Mouse (Mus musculus): Measurements from ENCODE around the gene Fam71e1. TPM values are rescaled to one million over a fixed set of nuclear protein-coding genes. Genes with fewer than 3 reads are reported as not detected.

The Fam71e1 gene
- polyA plus RNA-seq (2021) = 6.9 TPM

- in situ Hi-C loops (cut with MboI; ENCODE audit: low pct_unique_long_range_greater_than_20kb) = no loop called here
- ChIA-PET POLR2A (interaction anchor here (0.6 kb wide), 1 partner anchor 1523 kb away, joined by 3 read pairs; no protein-coding TSS in a partner anchor), CTCF (interaction anchor here (1.0 to 4.0 kb wide), 3 partner anchors 11 to 52 kb away, joined by 3 to 15 read pairs (median 7); partner anchors contain the start of gene Pold1)
- peak; percentile 93 for DNase-seq (ENCODE audit: low read depth, low spot score)
- no peak for TF ChIP-seq CTCF (IDR thresholded peaks at IDR 0.05)
- peak; percentile 91 for ATAC-seq
- H3K27me3 ChIP-seq = no peaks in the 10 kb centered on the region
Observed at GRCm38 (mm10) chr7:44495992-44496770, at the start of gene Fam71e1, which contains the start of gene Emc10. Fam71e1 (plus strand) TSS chr7:44496581. Emc10 (minus strand) TSS chr7:44496529.

DNA sequence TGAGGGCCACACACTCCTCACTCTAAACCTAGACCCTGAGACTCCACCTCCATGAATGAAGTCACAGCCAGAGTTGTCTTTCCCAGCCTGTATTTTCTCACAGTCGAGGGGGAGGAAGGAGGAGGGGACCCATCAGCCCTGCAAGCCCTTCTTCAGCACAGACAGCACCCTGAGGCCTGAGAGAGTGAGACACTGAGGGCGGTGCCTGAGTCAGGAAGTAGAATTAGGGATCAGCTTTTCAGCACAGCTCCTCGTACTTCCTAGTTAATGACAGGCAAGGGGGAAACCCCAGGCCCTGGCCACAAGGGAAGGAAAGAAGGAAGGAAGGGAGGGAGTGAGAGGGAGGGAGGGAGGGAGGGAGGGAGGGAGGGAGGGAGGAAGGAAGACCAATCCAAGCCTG, 43.1 kb upstream of the Fam71e1 start:
- peaks cover 29% of the 10 kb centered on the region for H3K27me3 ChIP-seq
- in situ Hi-C loops (cut with MboI; ENCODE audit: low pct_unique_long_range_greater_than_20kb) = no loop called here
- no peak for TF ChIP-seq CTCF (IDR thresholded peaks at IDR 0.05)
- peak; percentile 42 for ATAC-seq
- ChIA-PET POLR2A (no interaction called here), CTCF (no interaction called here)
- DNase-seq (ENCODE audit: low read depth, low spot score) = no peak

- H3K27me3 ChIP-seq = peaks cover 34% of the 10 kb centered on the region
- no peak for TF ChIP-seq CTCF (IDR thresholded peaks at IDR 0.05)
- CTCF ChIA-PET = no interaction called here
- POLR2A ChIA-PET = no interaction called here
- ATAC-seq = no peak
- in situ Hi-C loops (cut with MboI; ENCODE audit: low pct_unique_long_range_greater_than_20kb) = no loop called here
- no peak for DNase-seq (ENCODE audit: low read depth, low spot score)
Observed at GRCm38 (mm10) chr7:44456302-44456701, 40.1 kb upstream of the Fam71e1 start.

- no peak for TF ChIP-seq CTCF (IDR thresholded peaks at IDR 0.05)
- no peak for DNase-seq (ENCODE audit: low read depth, low spot score)
- H3K27me3 ChIP-seq = peaks cover 57% of the 10 kb centered on the region
- ChIA-PET POLR2A (no interaction called here), CTCF (no interaction called here)
- in situ Hi-C loops (cut with MboI; ENCODE audit: low pct_unique_long_range_greater_than_20kb) = no loop called here
- no peak for ATAC-seq
Observed at GRCm38 (mm10) chr7:44460067-44460466, 36.3 kb upstream of the Fam71e1 start.

GRCm38 (mm10) chr7:44460767-44461502, 35.4 kb upstream of the Fam71e1 start:
- ATAC-seq (no peak), DNase-seq (ENCODE audit: low read depth, low spot score) (no peak)
- no peak for TF ChIP-seq CTCF (IDR thresholded peaks at IDR 0.05)
- POLR2A ChIA-PET = no interaction called here
- CTCF ChIA-PET = no interaction called here
- H3K27me3 ChIP-seq = peaks cover 57% of the 10 kb centered on the region
- in situ Hi-C loops (cut with MboI; ENCODE audit: low pct_unique_long_range_greater_than_20kb) = no loop called here

DNA sequence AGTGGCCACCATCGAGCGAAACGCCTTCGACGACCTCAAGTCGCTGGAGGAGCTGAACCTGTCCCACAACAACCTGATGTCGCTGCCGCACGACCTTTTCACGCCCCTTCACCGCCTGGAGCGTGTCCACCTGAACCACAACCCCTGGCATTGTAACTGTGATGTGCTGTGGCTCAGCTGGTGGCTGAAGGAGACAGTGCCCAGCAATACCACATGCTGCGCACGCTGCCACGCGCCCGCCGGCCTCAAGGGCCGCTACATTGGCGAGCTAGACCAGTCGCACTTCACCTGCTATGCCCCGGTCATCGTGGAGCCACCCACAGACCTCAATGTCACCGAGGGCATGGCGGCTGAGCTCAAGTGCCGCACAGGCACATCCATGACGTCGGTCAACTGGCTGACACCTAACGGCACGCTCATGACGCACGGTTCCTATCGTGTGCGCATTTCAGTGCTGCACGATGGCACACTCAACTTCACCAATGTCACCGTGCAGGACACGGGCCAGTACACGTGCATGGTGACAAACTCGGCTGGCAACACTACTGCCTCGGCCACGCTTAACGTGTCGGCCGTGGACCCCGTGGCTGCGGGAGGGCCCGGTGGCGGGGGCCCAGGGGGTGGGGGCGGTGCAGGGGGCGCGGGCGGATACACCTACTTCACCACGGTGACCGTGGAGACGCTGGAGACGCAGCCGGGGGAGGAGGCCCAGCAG, 34.7 kb upstream of the Fam71e1 start:
- POLR2A ChIA-PET = no interaction called here
- ATAC-seq = no peak
- peaks cover 56% of the 10 kb centered on the region for H3K27me3 ChIP-seq
- CTCF ChIA-PET = no interaction called here
- no peak for DNase-seq (ENCODE audit: low read depth, low spot score)
- TF ChIP-seq CTCF (IDR thresholded peaks at IDR 0.05) = no peak
- in situ Hi-C loops (cut with MboI; ENCODE audit: low pct_unique_long_range_greater_than_20kb) = no loop called here

DNA sequence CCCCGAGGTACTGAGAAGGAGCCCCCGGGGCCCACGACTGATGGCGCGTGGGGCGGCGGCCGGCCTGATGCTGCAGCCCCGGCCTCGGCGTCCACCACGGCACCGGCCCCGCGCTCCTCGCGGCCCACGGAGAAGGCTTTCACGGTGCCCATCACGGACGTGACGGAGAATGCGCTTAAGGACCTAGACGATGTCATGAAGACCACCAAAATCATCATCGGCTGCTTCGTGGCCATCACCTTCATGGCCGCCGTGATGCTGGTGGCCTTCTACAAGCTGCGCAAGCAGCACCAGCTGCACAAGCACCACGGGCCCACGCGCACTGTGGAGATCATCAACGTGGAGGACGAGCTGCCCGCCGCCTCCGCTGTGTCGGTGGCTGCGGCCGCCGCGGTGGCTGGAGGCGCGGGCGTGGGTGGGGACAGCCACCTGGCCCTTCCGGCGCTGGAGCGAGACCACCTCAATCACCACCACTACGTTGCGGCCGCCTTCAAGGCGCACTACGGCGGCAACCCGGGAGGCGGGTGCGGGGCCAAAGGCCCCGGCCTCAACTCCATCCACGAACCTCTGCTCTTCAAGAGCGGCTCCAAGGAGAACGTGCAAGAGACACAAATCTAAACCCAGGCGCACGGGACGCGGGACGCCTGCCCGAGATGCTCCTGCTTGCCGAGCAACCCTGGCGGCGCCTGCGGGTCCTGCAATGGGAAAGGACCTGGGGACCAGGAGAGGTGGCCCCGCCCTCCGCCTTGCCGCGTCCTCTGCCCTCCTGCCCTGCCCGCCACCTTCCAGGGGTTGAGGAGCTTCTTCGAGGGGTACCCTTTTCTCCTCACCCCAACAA, 33.9 kb upstream of the Fam71e1 start:
- TF ChIP-seq CTCF (IDR thresholded peaks at IDR 0.05) = no peak
- peaks cover 54% of the 10 kb centered on the region for H3K27me3 ChIP-seq
- in situ Hi-C loops (cut with MboI; ENCODE audit: low pct_unique_long_range_greater_than_20kb) = no loop called here
- DNase-seq (ENCODE audit: low read depth, low spot score) (no peak), ATAC-seq (peak; percentile 45)
- ChIA-PET CTCF (no interaction called here), POLR2A (no interaction called here)

GRCm38 (mm10) chr7:44463056-44463425, 33.3 kb upstream of the Fam71e1 start:
- ATAC-seq = no peak
- no peak for DNase-seq (ENCODE audit: low read depth, low spot score)
- POLR2A ChIA-PET = no interaction called here
- CTCF ChIA-PET = no interaction called here
- TF ChIP-seq CTCF (IDR thresholded peaks at IDR 0.05) = no peak
- peaks cover 54% of the 10 kb centered on the region for H3K27me3 ChIP-seq
- in situ Hi-C loops (cut with MboI; ENCODE audit: low pct_unique_long_range_greater_than_20kb) = no loop called here

DNA sequence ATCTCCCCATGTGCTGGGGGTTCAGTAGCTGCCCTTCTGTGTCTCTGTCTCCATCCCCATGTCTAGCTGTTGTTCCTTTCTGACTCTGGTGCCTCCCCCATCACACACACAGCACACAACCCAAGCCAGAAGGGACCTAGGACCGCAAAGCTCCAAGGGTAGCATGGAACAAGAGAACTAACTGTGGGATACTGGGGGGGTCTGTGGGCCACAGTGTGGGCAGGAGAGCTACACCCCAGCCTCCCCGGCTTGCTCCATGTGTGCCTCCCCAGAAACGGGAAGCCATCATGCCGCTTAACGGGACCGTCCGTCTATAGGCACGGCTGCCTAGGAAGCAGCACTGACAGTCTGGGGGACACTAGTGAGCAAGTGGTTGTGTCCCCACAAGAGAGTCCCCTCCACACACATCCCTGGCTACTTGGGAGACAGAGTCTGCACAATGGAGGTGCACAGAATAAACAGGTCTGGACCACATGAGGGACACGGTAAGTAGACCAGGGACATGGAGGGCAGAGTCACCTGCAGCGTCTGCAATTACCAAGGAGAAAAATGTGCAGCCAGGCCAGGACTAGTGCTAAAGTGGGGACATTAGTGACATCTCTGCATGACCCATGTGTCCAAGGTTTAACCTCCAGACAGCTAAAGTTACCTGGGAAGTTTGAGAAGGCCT, 32.7 kb upstream of the Fam71e1 start:
- CTCF ChIA-PET = no interaction called here
- TF ChIP-seq CTCF (IDR thresholded peaks at IDR 0.05) = no peak
- in situ Hi-C loops (cut with MboI; ENCODE audit: low pct_unique_long_range_greater_than_20kb) = no loop called here
- POLR2A ChIA-PET = no interaction called here
- ATAC-seq = no peak
- peaks cover 48% of the 10 kb centered on the region for H3K27me3 ChIP-seq
- DNase-seq (ENCODE audit: low read depth, low spot score) = no peak

DNA sequence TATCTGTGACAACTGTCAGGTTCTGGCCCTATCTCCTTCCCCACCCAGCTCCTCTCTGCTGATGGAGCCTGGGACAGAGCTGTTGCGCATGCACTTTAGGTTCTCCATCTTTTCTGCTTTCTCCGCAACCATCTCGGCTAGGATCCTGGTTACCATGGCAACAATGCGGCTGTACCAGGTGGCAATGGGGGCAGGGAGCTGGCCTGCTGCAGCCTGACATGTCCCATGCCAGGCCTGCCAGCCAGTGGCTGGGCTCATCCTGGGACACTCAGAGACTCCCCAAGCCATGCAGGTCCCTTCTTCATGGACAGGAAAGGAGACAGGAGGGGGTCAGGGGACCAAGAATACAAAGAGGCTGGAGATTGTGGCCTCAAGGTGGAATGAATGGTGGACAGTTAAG, 31.9 kb upstream of the Fam71e1 start:
- DNase-seq (ENCODE audit: low read depth, low spot score) (no peak), ATAC-seq (no peak)
- peaks cover 45% of the 10 kb centered on the region for H3K27me3 ChIP-seq
- no peak for TF ChIP-seq CTCF (IDR thresholded peaks at IDR 0.05)
- CTCF ChIA-PET = no interaction called here
- in situ Hi-C loops (cut with MboI; ENCODE audit: low pct_unique_long_range_greater_than_20kb) = no loop called here
- POLR2A ChIA-PET = interaction anchor here (0.6 kb wide), 1 partner anchor 12 kb away, joined by 5 read pairs; no protein-coding TSS in a partner anchor

Measured in Patski (cell line).